Mouse (Mus musculus) spleen, adult 2 months (tissue): ENCODE measurements around the gene Zfr2.

Experiments used
- CTCF ChIP-seq: fragments of 200-500 bp; IDR thresholded peaks from 2 replicates; pipeline ENCODE4 v1.5.1; 2011; ENCODE audit warnings: mild to moderate bottlenecking, inconsistent platforms; ENCODE audit not compliant: insufficient read depth, insufficient read length, insufficient replicate concordance; ENCODE audit errors: extremely low read depth
- POLR2A ChIP-seq: fragments of 200-500 bp; IDR thresholded peaks from 2 replicates; pipeline ENCODE4 v1.6.1; 2011; ENCODE audit warnings: low read depth, low read length, inconsistent platforms

DNA sequence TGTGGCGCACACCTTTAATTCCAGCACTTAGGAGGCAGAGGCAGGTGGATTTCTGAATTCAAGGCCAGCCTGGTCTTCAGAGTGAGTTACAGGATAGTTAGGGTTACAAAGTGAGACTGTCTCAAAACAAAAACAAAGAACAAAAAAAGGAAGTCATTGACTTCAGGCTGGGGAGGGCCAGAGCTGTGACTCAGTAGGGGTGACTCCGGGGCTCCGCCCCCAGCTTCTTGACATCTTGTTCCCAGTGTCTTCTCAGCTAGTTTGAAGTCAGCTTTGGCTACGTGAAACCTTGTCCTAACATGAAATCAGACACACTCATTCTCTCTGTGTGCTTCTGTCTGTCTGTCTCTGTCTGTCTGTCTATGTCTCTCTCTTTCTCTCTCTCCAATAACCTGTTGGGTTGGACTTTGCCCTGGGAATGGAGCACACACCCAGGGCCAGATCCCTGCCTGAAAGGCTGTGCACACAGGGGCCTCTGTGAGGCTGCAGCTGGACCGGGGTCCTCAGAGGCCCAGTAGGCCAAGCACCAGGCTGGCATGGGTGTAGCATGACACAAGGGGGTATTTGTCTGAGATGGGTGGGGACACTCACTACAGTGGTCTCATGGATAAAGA lies 11.4 kb upstream of the Zfr2 start:
- TF ChIP-seq CTCF, result no peak
- TF ChIP-seq POLR2A, result no peak
